Mouse (Mus musculus) fat pad, adult 2 months (tissue): ENCODE data around the gene Abhd4.

ENCODE experiments used
- DNase-seq: peaks from one replicate; pipeline ENCODE4 v3.0.0-alpha.2; 2011; ENCODE audit warnings: low read depth, low spot score; ENCODE audit errors: extremely low read depth

Abhd4 gene

DNA sequence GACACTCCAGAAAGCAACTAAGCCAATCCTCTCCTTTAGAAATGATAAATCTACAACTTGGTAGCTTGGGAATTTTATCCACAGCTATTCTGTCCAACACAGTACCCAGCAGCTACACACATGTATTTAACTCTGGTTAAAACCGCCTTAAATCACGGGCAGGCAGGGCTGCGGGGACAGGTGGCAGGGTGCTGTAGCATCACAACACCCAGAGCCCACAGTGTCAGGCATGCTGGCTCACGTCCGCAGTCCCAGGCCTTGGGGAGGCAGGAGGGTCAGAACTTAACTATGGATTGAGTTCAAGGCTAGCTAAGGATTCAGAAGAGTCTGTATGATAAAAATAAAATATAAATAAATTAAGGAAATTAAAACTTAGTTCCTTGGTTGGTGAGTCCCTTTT, 17.1 kb upstream of the Abhd4 start:
- no peak for DNase-seq

DNA sequence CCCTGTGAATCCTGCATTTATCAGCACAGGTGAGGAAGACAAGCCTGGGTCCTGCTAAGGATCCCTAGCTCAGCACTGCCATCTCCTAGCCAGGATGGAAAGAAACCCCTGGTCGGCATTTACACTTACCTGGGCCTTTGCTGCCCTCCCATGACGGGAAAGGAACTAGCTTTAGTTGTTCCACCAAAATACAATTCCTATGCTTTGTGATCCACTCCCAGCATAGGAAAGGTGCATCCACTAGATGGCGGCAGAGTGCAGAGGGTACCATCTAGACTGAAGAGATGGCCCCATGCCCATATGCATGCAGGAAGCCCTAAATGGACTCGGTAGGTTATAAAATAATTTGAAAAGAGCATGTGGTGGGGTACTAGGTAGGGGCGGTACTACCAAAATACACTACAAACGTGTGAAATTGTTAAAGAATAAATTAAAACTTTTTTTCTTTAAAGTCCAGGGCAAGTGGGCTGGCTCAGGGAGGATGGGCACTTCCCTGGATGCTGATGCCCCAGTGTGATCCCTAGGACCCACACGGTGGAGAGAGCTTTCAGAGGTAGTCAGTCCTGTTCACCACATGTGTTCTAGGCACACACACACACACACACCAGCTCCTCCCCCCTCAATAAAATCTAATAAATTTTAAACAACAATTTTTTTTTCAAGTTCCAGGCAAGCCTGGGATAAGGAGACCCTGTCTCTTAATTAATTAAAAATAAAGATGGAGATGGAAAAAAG, 14.8 kb upstream of the Abhd4 start:
- DNase-seq: no peak

DNA sequence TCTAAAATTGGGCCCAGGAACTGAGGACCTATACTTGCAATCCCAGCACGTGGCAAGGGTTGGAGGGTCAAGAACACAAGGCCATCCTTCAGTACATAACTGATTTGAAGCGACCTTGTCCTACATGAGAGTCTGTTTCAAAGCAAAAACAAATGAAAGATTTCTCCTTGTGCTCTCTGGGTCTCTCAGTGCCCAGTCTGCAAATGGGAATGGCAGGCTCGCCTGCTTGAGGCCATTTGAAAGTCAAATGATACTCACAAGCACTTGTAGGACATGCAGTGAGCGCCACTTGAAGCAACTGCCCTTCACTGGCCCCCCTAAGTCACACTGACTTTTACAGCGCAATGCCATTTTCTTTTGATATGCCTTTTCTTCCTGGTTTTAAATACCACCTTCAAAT, 13.4 kb upstream of the Abhd4 start:
- DNase-seq: no peak

DNA sequence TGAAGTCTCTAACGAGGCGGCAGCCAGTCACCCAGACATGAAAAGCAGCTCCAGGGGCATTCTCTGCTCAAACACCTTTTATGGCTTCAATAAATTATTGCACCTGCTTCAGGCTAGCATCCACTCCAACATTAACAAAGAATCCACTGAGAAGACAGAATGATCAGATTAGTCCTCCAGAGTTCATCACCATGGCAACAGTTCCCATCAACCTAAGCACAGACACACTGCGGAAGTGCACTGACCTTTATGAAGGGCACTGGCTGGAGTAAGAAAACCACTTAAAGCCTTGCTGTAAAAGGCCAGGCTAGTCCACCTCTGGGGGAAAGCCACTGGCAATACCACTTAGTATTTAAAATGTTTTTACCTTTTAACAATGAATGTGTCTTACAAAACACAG, 9.8 kb upstream of the Abhd4 start:
- no peak for DNase-seq

DNA sequence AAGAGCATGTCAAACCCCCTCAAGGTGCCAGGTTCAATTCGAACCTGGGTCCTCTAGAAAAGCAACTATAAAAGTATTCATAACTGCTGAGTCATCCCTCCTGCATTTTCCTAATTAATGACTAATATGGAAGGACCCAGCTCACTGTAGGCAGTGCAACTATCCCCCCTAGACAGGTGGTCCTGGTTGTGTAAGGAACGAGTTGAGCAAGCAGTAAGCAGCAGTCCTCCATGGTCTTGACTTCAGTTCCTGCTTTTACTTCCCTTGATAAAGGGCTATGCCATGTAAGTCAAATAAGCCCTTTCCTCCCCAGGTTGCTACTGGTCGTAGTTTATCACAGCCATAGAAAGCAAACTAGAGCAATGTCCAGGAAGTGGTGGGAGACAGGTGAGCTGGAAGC, 7.8 kb upstream of the Abhd4 start:
- no peak for DNase-seq

DNA sequence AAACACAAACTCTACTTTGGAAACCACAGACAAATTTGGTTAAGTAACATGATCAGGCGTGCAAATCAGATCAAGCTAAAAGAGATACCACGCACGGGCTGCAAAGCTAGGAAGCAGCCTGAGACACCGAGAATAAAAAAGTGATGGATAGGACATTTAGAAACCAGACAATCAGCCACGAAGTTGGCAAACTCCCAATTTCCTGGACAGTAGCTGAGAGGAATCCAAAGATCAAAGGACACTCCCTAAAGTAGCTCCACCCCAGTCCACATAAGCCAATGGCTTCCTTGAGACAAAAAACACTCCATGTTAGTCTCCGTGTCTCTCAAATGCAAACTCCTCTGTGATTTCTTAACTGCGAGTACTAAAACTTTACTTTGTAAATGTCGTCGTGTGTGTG, 4.7 kb upstream of the Abhd4 start:
- no peak for DNase-seq

DNA sequence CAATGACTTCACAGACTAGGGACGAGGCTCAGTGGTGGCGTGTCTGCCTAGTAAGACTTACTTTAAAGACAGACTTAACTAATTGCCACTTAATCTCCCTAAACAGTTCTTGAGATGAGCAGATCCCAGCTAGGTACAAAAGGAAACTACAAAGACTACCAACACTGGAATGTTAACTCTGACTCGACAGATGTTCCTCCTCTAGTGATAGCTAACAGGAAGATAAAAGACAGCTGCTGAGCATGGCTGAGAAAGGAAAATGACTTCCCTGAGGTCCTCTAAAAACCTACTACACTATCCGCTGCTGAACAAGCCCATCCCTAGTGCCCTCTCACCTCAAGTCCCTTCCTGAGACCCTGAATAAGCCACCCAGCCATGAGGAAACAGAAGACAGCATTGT, 3.9 kb upstream of the Abhd4 start:
- DNase-seq: no peak

DNA sequence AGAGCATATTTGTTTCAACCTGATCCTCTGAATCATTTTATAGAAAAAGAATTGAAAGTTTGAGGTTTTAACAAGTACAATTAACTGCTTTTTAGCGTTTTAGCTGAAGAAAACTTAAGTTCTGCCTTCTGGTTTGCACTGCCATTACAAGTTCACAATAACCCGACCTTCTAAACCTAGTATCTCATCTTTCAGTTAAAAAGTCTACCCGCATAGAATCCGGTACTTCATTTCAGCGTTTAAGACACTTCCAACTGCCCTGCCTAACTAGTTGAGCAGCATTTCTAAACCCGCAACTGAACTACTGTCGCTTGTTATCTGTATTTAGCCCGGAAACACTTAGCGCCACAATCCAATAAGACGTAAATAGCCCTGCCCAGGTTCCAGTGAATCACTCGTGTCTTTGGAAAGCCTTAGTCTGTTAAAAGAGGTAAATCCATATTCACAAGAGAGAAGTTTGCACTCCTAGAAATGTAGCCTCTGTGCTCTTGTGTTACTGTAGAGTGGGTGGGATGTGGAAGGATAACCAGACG, 748 bp downstream of the Abhd4 start:
- DNase-seq: no peak

DNA sequence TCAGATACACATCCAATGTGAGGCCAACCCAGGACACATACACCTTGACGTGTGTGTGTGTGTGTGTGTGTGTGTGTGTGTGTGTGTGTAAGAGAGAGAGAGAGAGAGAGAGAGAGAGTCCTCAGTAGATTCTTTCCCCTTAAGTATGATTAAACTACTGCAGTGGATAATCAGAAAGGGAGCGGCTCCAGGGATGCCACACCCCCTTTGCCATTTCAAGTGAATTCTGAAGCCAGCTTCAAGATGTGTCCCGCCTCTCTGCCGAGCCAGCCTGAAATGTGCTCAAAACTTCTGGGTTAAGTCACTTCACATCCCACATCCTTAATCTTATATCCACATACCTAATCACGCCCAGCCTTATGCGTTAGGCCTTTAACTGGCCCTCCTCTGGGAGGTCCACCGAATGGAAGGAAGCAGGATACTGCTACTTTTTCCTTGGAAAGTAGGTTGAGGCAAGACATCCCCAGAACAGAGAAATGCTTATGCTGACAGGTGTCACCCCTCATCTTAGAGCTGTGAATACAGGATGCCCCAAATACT, 4.2 kb downstream of the Abhd4 start:
- no peak for DNase-seq

DNA sequence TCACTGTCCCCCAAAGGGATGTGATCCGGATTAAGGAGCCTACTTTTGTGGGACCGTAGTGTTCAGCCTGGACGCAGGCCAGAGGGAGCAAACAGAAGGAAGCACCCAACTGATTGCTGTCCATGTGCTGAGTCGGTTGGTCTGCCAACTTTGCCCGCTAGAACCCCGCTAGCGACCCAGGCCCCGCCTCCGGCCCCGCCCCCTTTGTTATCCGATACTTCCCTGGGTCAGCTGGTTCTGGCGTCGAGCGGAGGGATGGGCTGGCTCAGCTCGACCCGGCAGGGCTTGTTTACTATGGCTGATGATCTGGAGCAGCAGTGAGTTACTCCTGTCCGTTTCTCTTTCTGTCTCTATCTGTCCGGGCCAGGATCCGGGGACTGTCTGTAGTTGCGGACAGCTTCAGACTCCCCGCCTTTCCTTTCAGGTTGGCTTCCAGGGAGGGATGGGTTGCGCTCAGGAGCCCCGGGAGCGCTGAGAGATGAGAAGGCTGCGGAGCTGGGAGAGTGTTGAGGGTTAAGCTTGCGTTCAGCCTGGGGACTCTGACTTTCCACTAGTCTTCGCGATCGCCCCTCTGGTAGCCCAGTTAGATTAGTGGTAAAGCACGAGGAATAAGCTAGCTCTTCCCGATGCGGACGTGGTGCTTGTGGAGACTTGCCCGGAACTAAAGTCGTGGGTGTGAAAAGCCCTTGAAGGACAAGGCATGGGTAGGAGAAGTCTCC, 5.2 kb downstream of the Abhd4 start:
- peak; percentile 31 for DNase-seq

DNA sequence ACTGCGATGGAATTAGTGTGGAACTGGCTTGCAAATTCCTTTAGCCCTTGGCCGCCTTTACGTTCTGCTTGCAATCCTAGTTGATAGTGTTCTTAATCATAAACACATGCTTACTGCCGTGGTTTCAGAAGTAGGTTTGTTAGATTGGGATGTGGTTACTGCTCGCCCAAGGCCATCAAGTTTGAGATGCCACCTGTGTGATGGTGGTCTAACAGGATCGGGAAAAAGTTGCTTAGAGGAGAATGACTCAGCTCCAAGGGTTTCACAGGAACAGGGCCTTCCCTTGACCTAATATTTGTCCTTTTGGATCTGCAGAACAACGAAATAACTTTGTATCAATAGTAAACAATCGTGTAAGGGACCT, 5.7 kb downstream of the Abhd4 start:
- DNase-seq: no peak

DNA sequence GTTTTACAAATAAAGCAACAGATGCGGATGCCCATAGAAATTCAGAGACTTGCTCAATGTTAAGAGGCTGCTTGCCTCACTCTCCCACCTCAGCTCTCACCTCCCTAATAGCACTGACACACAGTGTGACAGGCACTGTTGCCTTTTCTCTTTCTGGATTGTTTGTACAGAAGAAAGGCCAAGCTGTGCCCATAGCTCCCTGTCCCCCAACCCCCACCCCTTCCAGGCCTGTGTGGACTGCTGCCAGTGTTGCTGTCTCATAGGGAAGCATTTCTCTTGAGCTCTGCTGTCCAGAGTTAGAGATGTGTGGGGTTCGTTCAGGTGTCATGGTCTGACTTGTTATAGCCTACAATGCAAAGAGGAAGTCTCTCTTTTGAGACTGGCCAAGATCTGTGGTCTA, 6.2 kb downstream of the Abhd4 start:
- no peak for DNase-seq

DNA sequence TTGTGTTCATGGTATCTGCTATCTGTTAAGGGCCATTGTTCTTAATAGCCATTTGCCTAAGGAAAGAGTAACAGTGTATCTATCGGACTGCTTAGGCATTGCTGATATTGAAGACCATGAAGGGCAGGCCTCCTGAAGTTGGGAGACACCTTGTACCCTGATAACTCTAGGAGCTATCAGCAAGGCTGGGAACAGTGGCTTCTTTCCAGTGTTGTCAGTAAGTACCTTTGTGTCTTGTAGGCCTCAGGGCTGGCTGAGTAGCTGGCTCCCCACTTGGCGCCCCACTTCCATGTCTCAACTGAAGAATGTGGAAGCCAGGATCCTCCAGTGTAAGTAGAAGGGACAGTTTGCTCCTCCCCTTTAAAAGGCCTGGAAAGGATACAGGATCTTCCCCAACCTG, 7.4 kb downstream of the Abhd4 start:
- no peak for DNase-seq

DNA sequence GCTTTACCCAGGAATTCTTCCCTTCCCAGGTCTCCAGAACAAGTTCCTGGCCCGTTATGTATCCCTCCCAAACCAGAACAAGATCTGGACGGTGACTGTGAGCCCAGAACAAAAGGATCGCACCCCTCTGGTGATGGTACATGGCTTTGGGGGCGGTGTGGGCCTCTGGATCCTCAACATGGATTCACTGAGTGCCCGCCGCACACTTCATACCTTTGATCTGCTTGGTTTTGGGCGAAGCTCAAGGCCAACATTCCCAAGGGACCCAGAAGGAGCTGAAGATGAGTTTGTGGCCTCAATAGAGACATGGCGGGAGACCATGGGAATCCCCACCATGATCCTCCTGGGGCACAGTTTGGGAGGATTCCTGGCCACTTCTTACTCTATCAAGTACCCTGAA, 8.6 kb downstream of the Abhd4 start:
- DNase-seq: no peak

DNA sequence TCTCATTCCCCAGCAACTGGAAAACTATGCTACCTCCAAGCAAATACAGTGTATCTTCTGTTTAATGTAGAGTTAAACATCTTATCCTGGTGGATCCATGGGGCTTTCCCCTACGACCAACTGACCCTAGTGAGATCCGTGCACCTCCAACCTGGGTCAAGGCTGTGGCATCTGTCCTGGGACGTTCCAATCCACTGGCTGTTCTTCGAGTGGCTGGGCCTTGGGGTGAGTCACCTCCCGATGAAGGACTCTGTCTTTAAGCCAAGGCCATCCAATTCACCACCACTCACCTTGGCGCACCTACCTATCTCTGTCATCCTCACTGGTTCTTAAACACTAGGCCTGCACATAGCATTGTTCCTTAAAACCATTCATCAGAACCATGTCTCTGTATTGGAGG, 9.1 kb downstream of the Abhd4 start:
- DNase-seq: no peak

DNA sequence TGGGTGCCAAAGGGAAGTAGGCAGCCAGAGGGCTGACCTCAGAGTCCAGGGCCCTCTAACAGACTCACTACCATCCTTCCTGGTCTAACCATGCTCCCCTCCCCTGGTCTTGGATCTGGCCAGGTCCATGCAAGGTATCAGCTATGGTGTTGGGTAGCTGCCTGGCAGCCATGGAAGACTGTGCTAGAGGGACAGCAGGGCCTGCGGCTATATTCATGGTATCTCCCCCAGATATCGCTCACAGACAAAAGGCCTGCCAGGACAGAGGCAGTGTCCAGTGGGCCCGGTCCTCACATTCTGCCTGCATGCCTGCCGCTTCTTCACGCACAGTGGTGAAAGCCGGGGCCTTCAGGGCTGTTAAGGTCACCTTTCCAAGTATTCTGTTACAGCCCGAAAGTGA, 10.2 kb downstream of the Abhd4 start:
- DNase-seq: no peak

DNA sequence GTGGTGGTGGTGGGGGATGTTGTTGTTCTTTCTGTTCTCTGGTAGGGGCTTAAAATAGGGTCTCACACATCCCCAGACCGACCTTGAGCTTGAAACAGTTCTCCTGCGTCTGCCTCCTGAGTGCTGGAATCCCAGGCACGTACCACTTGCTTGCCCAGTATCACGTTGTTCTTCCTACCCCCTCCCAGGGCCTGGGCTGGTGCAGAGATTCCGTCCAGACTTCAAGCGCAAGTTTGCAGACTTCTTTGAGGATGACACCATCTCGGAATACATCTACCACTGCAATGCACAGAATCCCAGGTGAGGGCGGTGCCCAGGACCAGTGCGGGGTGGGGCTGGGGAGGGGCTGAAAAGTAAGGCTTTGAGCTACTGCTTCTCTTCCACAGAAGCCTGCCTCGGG, 11.1 kb downstream of the Abhd4 start:
- no peak for DNase-seq

DNA sequence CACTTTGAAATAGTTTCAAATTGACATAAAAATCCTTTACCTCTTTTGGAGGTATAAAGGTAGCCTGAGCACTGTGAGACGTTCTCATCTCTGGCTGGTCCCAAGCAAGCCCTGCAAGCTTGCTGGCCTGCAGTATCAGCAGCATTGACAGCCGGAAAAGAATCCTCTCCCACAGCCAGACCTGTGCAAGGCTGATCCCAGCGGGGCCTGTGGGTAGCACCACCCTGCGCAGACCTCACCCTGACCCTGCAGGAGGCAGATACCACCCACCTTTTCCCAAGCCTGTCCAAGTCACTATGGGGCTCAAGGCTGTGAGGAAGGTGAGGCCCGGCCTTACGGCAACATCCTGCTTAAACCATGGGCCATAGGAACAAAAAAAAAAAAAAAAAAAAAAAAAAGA, 12.0 kb downstream of the Abhd4 start:
- no peak for DNase-seq

DNA sequence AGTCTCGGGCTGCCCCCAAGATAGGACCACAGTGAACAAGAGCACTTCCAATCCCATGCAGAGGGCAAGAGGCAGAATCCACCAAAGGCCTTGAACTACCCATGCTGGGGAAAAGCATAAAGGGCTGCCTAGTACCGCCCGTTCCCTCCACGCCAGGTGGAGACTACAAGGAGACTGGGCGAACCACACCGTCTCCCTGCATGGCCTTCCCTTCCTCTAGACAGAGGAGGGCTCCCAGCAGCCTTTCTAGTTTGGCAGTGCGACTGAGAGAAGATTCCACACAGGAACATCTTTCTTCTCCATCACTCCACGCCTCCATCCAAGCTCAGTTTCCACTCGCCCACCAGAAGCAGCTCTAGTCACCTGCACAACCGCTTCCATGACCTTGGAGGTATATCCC, 14.0 kb downstream of the Abhd4 start:
- DNase-seq: no peak

DNA sequence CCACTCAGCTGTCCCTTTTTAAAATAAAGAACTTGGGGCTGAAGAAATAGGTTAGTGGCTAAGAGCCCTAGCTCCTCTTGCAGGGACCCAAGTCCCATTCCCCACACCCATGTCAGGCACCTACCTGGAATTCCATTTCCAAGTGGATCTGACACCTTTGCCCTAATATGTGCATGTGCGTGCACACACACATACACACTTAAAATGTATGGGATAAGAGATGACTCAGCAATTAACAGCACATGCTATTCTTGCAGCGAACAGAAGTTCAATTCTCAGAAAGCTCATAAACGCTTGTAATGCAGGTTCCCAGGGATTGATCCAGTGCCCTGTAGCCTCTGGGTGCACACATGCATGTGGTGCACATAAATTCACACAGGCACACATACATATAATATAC, 15.6 kb downstream of the Abhd4 start:
- DNase-seq: no peak

DNA sequence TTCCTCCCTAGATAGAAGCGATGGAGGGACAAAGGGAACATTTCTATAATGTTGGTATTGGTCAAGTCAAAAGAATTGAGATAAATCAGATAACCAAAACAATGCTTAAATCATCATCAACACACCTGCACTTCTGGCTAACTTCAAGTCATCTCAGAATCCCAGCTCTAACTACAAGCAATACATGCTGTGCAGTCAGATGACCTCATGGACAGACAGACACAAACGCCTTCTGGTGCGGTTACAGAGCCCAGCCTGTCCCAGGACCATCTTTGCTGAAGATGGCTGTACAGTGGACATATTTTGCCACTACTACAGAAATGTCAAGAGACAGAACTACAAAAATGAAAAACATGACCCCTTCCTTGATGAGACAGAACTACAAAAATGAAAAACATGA, 16.4 kb downstream of the Abhd4 start:
- DNase-seq: no peak

DNA sequence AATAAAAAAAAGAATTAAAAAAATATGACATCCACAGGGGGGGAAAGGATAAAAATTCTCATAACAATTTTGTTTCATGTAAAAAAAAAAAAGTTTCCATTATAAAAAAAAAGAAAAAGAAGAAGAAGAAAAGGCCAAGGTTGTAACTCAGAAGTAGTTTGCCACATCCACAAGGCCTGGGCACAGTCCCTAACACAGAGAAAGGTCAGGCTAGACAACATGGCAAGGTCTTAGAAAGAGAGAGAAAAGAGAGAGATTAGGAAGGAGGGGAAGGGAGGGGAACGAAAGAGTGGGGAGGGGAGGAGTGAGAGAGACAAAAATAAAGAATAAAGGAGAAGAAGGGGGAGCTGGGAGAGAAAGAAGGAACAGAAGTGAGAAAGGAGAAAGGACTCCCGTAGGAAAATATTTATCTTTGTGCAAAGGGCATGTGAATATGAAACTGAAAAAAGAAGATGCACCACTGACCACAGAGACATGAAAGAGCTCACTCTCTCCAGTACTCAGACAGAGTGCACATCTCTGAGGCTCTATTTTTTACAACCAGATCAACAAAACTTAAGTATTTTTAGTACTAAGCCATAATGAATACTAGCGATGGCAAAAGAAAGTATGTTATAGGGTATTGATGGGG, 18.1 kb downstream of the Abhd4 start:
- no peak for DNase-seq
